In genomic region chr15:86160906-86161305, GRCm38 (mm10) we compare ENCODE assay signal across 30 mouse cellular contexts. TPM values are rescaled to one million over a fixed set of nuclear protein-coding genes. Genes with fewer than 3 reads are reported as not detected.
DNase-seq lines count a peak whose midpoint lies in the region; ATAC-seq lines count a peak whose summit lies in the region.
"Had no signal": no experiment of that assay in that cellular context is flagged by ENCODE, and none has a peak within 500 bp of the region (broad histone marks: within the 10 kb centered on the region; RNA-seq: fewer than 3 reads in every experiment).

No protein-coding gene starts in this region.

- H3K36me3 ChIP-seq in hindbrain, embryonic 12.5 days = peaks cover 16% of the 10 kb centered on the region
- peaks cover 28% of the 10 kb centered on the region for H3K36me3 ChIP-seq in forebrain, embryonic 13.5 days (ENCODE audit: poor library complexity, severe bottlenecking)
- H3K36me3 ChIP-seq in midbrain, embryonic 11.5 days (ENCODE audit: control insufficient read depth, insufficient read depth, low read length) = peaks cover 3% of the 10 kb centered on the region; the same call in 1 of the 2 replicates
- H3K36me3 ChIP-seq: intestine, embryonic 15.5 days had no signal

- peak; percentile 8 for DNase-seq in kidney, postnatal 10 days
- DNase-seq in kidney, postnatal 36 days = no peak
- no peak for DNase-seq in midbrain, embryonic 11.5 days (ENCODE audit: low spot score, missing footprints)
- DNase-seq: adrenal gland, adult 2 months; adrenal gland, postnatal 14 days; cerebellum, adult 11 months; cerebellum, adult 8-10 months; cerebellum, postnatal 10 days; cerebellum, postnatal 36 days; embryo, embryonic 11 days; gastrocnemius, adult 2 months; gastrocnemius, postnatal 14 days; heart, adult 18-20 months; heart, postnatal 10 days; heart, postnatal 4 days; kidney, adult 11 months had no signal

- H3K4me2 ChIP-seq in hindbrain, embryonic 12.5 days (replicated peaks) = no peak overlapping the region
- H3K4me2 ChIP-seq in forebrain, embryonic 13.5 days = no peak overlapping the region
- H3K4me2 ChIP-seq in midbrain, embryonic 11.5 days = no peak overlapping the region
- H3K4me2 ChIP-seq: embryonic facial prominence, embryonic 13.5 days; forebrain, embryonic 12.5 days; heart, embryonic 12.5 days; heart, embryonic 15.5 days; hindbrain, embryonic 15.5 days; intestine, embryonic 15.5 days had no signal

- 0 out of 2 replicates have a peak, but pooled peaks cover 3% of the 10 kb centered on the region for H3K9me3 ChIP-seq in hindbrain, embryonic 12.5 days (replicated peaks)
- no peaks in the 10 kb centered on the region; the same call in 1 of the 2 replicates for H3K9me3 ChIP-seq in forebrain, embryonic 13.5 days (replicated peaks)
- H3K9me3 ChIP-seq in midbrain, embryonic 11.5 days (ENCODE audit: control insufficient read depth, low read length) = no peaks in the 10 kb centered on the region
- H3K9me3 ChIP-seq: embryonic facial prominence, embryonic 13.5 days; forebrain, embryonic 12.5 days; heart, embryonic 15.5 days; hindbrain, embryonic 15.5 days; intestine, embryonic 15.5 days had no signal

- H3K4me1 ChIP-seq in hindbrain, embryonic 12.5 days = no peaks in the 10 kb centered on the region
- peaks cover 8% of the 10 kb centered on the region; the same call in 1 of the 2 replicates for H3K4me1 ChIP-seq in forebrain, embryonic 13.5 days
- H3K4me1 ChIP-seq in midbrain, embryonic 11.5 days (ENCODE audit: control insufficient read depth, insufficient read depth, low read length) = no peaks in the 10 kb centered on the region
- H3K4me1 ChIP-seq: embryonic facial prominence, embryonic 10.5 days; embryonic facial prominence, embryonic 13.5 days; forebrain, embryonic 12.5 days; hindbrain, embryonic 15.5 days; intestine, embryonic 15.5 days had no signal

- H3K9ac ChIP-seq in hindbrain, embryonic 12.5 days = no peak overlapping the region
- H3K9ac ChIP-seq in forebrain, embryonic 13.5 days = no peak overlapping the region
- no peak overlapping the region for H3K9ac ChIP-seq in midbrain, embryonic 11.5 days (ENCODE audit: low read length)
- H3K9ac ChIP-seq: embryonic facial prominence, embryonic 13.5 days; forebrain, embryonic 12.5 days; heart, embryonic 12.5 days; heart, embryonic 15.5 days; hindbrain, embryonic 15.5 days; intestine, embryonic 15.5 days had no signal

- H3K27me3 ChIP-seq in hindbrain, embryonic 12.5 days = no peaks in the 10 kb centered on the region
- H3K27me3 ChIP-seq in forebrain, embryonic 13.5 days = no peaks in the 10 kb centered on the region
- H3K27me3 ChIP-seq in midbrain, embryonic 11.5 days (ENCODE audit: control insufficient read depth, insufficient read depth, low read length) = no peaks in the 10 kb centered on the region
- H3K27me3 ChIP-seq: embryonic facial prominence, embryonic 13.5 days; forebrain, embryonic 12.5 days; heart, embryonic 12.5 days; heart, embryonic 15.5 days; hindbrain, embryonic 15.5 days; intestine, embryonic 15.5 days had no signal

- WGBS in hindbrain, embryonic 12.5 days = 84% methylated on average over 10 of the region's 10 CpGs
- 94% methylated on average over 10 of the region's 10 CpGs for WGBS in forebrain, embryonic 13.5 days
- 79% methylated on average over 10 of the region's 10 CpGs for WGBS in midbrain, embryonic 11.5 days

- no peak overlapping the region for H3K27ac ChIP-seq in hindbrain, embryonic 12.5 days
- no peak overlapping the region for H3K27ac ChIP-seq in forebrain, embryonic 13.5 days
- H3K27ac ChIP-seq in midbrain, embryonic 11.5 days (ENCODE audit: low read depth, low read length) = no peak overlapping the region
- H3K27ac ChIP-seq: embryonic facial prominence, embryonic 10.5 days; embryonic facial prominence, embryonic 13.5 days; forebrain, embryonic 12.5 days; gastrocnemius, adult 2 months; heart, embryonic 15.5 days; hindbrain, embryonic 15.5 days; intestine, embryonic 15.5 days had no signal

- peak; percentile 56 for ATAC-seq in CD4-positive, CD25-positive, alpha-beta regulatory T cell, adult 4 months
- ATAC-seq in megakaryocyte, adult 5-6 weeks (ENCODE audit: poor library complexity, severe bottlenecking) = peak; percentile 59
- no peak for ATAC-seq in hindbrain, embryonic 12.5 days (ENCODE audit: low FRiP score)
- ATAC-seq in forebrain, embryonic 13.5 days = no peak
- ATAC-seq in midbrain, embryonic 11.5 days (ENCODE audit: low FRiP score) = no peak
- ATAC-seq: activated CD4-positive, CD25-positive, alpha-beta regulatory T cell, adult 4 months; forebrain, embryonic 16.5 days; intestine, embryonic 15.5 days had no signal

- H3K4me3 ChIP-seq in hindbrain, embryonic 12.5 days = no peak overlapping the region
- no peak overlapping the region for H3K4me3 ChIP-seq in forebrain, embryonic 13.5 days
- no peak overlapping the region for H3K4me3 ChIP-seq in midbrain, embryonic 11.5 days (ENCODE audit: low read depth, low read length)
- H3K4me3 ChIP-seq: embryonic facial prominence, embryonic 10.5 days; embryonic facial prominence, embryonic 13.5 days; erythroblast, embryonic 14.5 days; forebrain, embryonic 12.5 days; gastrocnemius, adult 2 months; heart, embryonic 12.5 days; heart, embryonic 15.5 days; hindbrain, embryonic 15.5 days; intestine, embryonic 15.5 days had no signal

RNA-seq across cellular contexts. Expression of gene Cerk, which starts 25.0 kb away (rescaled TPM):
- 1 to 10 TPM; 5.1 to 6.1 TPM for polyA plus RNA-seq in CD4-positive, CD25-positive, alpha-beta regulatory T cell, adult 4 months (2017; shearing (Covaris generic))
- 22.7 and 24.4 TPM in 2 replicates for total RNA-seq in megakaryocyte, adult 5-6 weeks (2015)
- total RNA-seq in megakaryocyte, adult 5-6 weeks (2017) = 35.4 and 41.2 TPM in 2 replicates
- 26.0 and 28.1 TPM in 2 replicates for polyA plus RNA-seq in hindbrain, embryonic 12.5 days (2016; fragmentation: Nextera tagmentation; extraction: Ambion mirVana)
- 19.0 and 20.0 TPM in 2 replicates for polyA plus RNA-seq in forebrain, embryonic 13.5 days (2015; fragmentation: Nextera tagmentation; extraction: Ambion mirVana)
- 17.3 and 19.9 TPM in 2 replicates for polyA plus RNA-seq in midbrain, embryonic 11.5 days (2014; fragmentation: Nextera tagmentation; extraction: Ambion mirVana)

RNA-seq across cellular contexts. Expression of gene Tbc1d22a, which starts 53.4 kb away (rescaled TPM):
- polyA plus RNA-seq in CD4-positive, CD25-positive, alpha-beta regulatory T cell, adult 4 months (2017; shearing (Covaris generic)) = 10 to 100 TPM in 1 of 2 experiments, 1 to 10 TPM in 1; 8.4 to 16.2 TPM
- total RNA-seq in megakaryocyte, adult 5-6 weeks (2015) = 12.9 and 13.3 TPM in 2 replicates
- 19.0 and 24.1 TPM in 2 replicates for total RNA-seq in megakaryocyte, adult 5-6 weeks (2017)
- polyA plus RNA-seq in hindbrain, embryonic 12.5 days (2016; fragmentation: Nextera tagmentation; extraction: Ambion mirVana) = 13.8 and 14.1 TPM in 2 replicates
- 10.1 and 10.7 TPM in 2 replicates for polyA plus RNA-seq in forebrain, embryonic 13.5 days (2015; fragmentation: Nextera tagmentation; extraction: Ambion mirVana)
- polyA plus RNA-seq in midbrain, embryonic 11.5 days (2014; fragmentation: Nextera tagmentation; extraction: Ambion mirVana) = 6.7 and 8.1 TPM in 2 replicates

Comparison
In these comparisons a context has a peak if more than half of its experiments do, and no peak if none do; other contexts are left out.
1. ATAC-seq: peak in CD4-positive, CD25-positive, alpha-beta regulatory T cell, adult 4 months (single experiment) and megakaryocyte, adult 5-6 weeks (single experiment); none in hindbrain, embryonic 12.5 days (single experiment), forebrain, embryonic 13.5 days (single experiment) and midbrain, embryonic 11.5 days (single experiment).